Mouse (Mus musculus): ENCODE results near the gene Kiss1.

DNA sequence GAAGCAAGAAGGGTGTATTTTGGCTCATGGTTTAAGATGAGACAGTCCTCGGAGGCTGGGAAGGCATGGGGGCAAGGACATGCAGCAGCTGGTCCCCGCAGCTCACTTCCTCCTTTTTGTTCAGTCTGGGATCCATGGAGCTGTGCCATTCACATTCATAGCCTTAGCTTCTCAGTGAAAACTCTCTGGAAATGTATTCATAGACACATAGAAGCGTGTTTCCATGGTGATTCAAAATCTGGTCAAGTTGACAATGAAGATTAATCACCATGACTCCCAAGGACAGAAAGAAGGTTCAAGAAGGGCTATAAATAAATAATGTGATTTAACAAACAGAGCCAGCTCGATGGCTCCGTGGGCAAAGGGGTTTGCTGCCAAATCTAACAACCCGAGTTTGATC is 12.3 kb downstream of the Kiss1 start:
- TF ChIP-seq POLR2A (IDR thresholded peaks at IDR 0.05; ENCODE audit: insufficient read depth, low read depth, low read length) (no peak), CTCF (IDR thresholded peaks at IDR 0.05; ENCODE audit: insufficient read depth, low read depth, low read length) (no peak)
